Mouse (Mus musculus) neural tube, embryonic 10.5 days (tissue): ENCODE measurements around the gene Gm42791.

Source experiments
- DNase-seq: peaks from one replicate; pipeline ENCODE4 v3.0.0-alpha.2; 2017; ENCODE audit warnings: low spot score; ENCODE audit errors: extremely low spot score

The Gm42791 gene

GRCm38 (mm10) chr5:148954314-148955060, 40.5 kb downstream of the Gm42791 start:
- no peak for DNase-seq

GRCm38 (mm10) chr5:148953098-148953497, 41.8 kb downstream of the Gm42791 start:
- no peak for DNase-seq

- peak; percentile 44 for DNase-seq
Observed at GRCm38 (mm10) chr5:148952419-148952818, 42.5 kb downstream of the Gm42791 start.

- DNase-seq: no peak
Observed at GRCm38 (mm10) chr5:148951360-148951759, 43.6 kb downstream of the Gm42791 start.

DNA sequence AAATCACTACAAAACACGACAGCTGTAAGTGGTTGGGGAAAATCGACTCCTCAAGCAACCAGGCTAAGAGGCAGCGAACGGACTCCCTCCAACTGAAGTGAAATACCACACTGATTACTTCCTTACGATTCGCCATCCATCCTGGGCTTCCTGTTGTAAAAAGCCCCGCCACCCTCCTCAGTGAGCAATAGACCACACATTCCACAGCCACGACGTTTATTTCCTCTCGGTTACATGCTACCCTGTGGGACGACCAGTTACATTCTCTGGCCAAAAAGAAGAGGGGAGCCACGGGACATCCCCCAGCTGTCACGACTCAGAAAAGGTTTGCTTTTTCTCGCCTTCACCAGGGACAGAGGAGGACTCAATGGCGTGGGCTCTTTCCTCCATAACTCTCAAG, 44.9 kb downstream of the Gm42791 start:
- no peak for DNase-seq

GRCm38 (mm10) chr5:148948577-148948976, 46.4 kb downstream of the Gm42791 start:
- DNase-seq: no peak

GRCm38 (mm10) chr5:148947412-148947811, 47.5 kb downstream of the Gm42791 start:
- no peak for DNase-seq

DNA sequence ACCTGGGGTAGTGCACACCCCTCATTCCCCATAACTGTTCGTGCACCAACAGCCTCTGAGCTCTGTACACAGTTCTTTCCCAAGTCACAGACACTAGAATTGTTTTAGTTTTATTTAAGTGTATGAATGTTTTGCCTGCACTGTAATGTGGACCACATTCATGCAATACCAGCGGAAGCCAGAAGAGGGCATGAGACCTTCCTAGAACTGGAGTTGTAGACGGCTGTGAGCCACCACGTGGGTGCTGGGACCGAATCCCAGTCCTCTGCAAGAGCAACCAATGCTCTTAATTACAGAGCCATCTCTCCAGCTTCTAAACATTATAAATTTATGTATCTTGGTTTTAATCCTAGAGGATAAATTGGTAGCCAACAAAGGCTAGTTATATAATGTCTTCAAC, 48.2 kb downstream of the Gm42791 start:
- DNase-seq: no peak

- DNase-seq: no peak
Observed at GRCm38 (mm10) chr5:148945735-148946134, 49.2 kb downstream of the Gm42791 start.

- DNase-seq: no peak
Observed at GRCm38 (mm10) chr5:148944024-148944423, 50.9 kb downstream of the Gm42791 start.

DNA sequence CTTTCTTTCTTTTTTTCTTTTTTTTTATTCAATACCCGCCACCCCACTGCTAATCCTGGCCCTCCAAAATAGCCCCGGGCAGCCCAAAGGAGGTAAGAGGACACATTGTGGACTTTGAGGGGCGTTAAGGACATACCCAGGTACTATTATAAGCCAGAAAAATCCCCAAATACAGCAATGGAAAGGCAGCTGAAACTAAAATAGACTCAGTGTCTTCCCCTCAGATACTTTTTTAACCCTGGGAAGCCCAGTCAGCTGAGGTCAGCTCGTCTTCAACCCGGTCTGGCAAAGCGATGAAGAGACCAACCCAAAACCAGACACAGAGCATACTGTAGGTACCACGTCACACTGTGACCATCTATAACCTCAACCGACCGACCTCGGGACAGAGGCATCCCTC, 51.5 kb downstream of the Gm42791 start:
- DNase-seq: no peak

DNA sequence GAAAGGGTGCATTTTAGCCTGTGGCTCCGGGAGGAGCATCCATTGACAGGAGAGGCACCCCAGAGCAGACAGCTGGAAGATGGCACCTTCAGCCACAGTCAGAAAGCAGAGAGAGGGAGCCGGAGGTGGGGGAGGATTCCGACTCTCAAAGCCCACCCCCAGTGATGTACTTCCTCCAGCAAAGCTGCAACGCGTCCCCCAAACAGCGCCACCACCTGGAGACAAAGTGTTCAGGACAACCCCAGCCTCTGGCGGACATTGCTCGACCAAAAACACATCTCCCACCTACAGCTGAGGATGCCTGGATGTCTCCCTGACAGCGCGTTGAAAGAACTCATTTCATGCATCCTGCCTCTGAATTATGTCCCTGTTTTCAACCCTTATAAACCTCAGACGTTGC, 52.0 kb downstream of the Gm42791 start:
- DNase-seq: no peak

DNA sequence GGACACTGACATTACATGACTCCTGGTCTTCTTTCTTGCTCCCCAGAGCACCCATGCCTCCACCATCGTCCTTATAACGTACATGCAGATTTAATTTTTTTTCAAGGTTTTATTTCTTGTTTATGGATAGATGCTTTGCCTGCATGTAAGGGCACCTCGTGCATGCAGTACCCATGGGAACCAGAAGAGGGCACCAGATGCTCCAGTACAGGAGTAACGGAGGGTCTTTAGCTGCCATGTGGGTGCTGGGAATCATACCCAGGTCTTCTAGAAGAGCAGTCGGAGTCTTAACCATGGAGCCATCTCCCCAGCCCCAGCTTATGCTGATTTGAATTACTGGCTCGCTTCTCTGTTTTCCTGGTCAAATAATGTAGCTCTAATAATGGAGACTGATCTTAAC, 52.6 kb downstream of the Gm42791 start:
- no peak for DNase-seq

DNA sequence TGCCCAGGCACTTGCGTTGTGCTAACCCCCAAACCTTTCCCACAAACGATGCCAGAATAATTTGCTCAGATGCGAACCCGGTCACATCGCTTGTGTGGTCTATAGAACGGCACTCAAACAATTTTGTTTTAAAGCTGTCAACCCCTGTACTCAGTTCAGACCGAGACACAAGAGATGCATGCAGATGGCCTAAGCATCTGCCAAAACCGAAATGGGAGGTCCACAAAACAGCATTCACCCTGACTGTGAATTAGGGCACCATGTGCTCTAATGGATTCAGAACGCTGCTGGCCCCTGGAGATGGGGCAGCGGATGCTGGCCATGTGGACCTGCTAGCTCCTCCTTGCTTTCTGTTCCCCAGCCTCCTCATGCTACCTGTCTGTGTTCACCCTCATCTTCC, 53.1 kb downstream of the Gm42791 start:
- DNase-seq: no peak

DNA sequence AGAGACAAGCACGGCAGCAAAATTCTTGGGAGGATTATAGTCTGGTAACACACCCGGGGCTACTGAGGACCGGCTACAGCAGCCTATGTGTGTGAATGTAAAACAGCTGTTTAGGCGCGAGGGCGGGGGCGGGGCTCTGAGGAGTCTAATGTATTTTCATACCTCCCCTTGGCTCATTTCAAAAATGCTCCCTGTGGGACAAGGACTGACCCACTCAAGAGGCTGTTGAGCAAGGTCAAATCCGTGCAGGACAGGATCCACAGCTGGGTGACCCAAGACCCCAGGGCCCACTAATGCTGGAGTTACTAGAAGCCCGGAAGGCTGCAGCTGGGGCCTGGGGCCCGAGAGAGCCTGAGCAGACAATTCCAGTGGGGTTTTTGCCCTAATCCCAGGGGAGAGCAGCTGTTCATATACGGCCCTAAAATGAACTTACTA, 55.0 kb downstream of the Gm42791 start:
- no peak for DNase-seq

- DNase-seq: no peak
Observed at GRCm38 (mm10) chr5:148936516-148936951, 58.4 kb downstream of the Gm42791 start.

- DNase-seq: no peak
Observed at GRCm38 (mm10) chr5:148935871-148936270, 59.1 kb downstream of the Gm42791 start.

- no peak for DNase-seq
Observed at GRCm38 (mm10) chr5:148935071-148935821, 59.7 kb downstream of the Gm42791 start.

DNA sequence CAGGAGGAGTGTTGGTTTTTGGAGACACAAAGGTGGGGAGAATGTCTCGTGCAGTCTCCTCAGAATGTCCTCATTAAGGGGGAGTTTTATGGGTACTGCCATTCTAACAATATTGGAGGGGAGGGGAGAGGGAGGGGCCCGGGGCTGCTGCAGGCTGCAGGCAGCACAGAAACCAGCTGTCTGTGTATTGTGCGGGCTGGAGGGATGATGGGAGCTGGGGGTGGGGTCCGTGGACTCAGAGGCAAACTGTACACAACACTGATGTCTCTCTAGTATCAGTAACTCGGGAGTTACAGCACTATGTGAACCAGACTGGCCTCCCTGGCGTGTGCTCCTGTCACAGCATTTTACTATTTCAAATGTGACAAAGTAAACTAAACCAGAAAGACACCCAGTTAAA, 60.5 kb downstream of the Gm42791 start:
- no peak for DNase-seq

GRCm38 (mm10) chr5:148933767-148934166, 61.2 kb downstream of the Gm42791 start:
- no peak for DNase-seq

GRCm38 (mm10) chr5:148931301-148931700, 63.6 kb downstream of the Gm42791 start:
- DNase-seq: no peak

DNA sequence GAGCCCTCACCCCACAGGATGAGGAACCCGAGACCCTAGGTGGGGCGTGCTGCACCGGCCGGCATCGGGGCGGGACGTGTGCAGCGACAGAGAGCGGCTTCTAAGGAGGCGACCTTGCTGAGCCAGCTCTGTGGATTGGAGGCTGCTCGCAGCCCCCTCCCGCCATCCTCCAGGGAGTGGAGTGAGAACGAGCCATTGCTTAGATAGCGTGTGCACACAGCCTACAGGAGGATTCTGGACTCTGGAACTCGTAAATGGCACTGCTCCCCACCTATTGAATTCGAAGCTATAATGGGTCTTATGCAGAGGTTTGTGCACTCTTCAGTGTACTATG, 65.9 kb downstream of the Gm42791 start, which contains the start of gene Katnal1:
Gene Katnal1, minus strand, starts transcription at position 205 of the 334 bp plus-strand sequence.
- no peak for DNase-seq
